Mouse (Mus musculus) embryonic facial prominence, embryonic 11.5 days (tissue): Measurements from ENCODE around the gene Fchsd2. TPM values are rescaled to one million over a fixed set of nuclear protein-coding genes. Genes with fewer than 3 reads are reported as not detected.

Source experiments
- ATAC-seq: fragments of 200-750 bp; cut with Nextera tagmentation; replicated peaks from 2 replicates; pipeline ENCODE4 v1.8.0; 2017; ENCODE audit warnings: low read depth; ENCODE audit not compliant: insufficient number of reproducible peaks, low FRiP score, low TSS enrichment
- DNase-seq: peaks from one replicate; pipeline ENCODE4 v3.0.0-alpha.2; 2015; ENCODE audit warnings: low spot score
- H3K27ac ChIP-seq: fragments of 300-500 bp; sonication (generic); replicated peaks from 2 replicates; pipeline ENCODE4 v1.5.1; 2014; ENCODE audit warnings: mild to moderate bottlenecking, low read depth, low read length, control low read depth
- H3K27me3 ChIP-seq: fragments of 300-500 bp; sonication (generic); 2 replicates; pipeline ENCODE4 v1.6.1; 2014; ENCODE audit warnings: mild to moderate bottlenecking, low read length, moderate library complexity, mixed read lengths; ENCODE audit not compliant: control insufficient read depth, insufficient read depth
- H3K36me3 ChIP-seq: fragments of 300-500 bp; sonication (generic); replicated peaks from 2 replicates; pipeline ENCODE4 v1.6.1; 2014; ENCODE audit warnings: low read depth, mild to moderate bottlenecking, low read length, moderate library complexity, mixed read lengths; ENCODE audit not compliant: control insufficient read depth, insufficient read depth
- H3K4me1 ChIP-seq: fragments of 300-500 bp; sonication (generic); 2 replicates; pipeline ENCODE4 v1.6.1; 2014; ENCODE audit warnings: low read length, mixed read lengths; ENCODE audit not compliant: control insufficient read depth, insufficient read depth
- H3K4me2 ChIP-seq: fragments of 300-500 bp; sonication (generic); 2 replicates; pipeline ENCODE4 v1.6.1; 2014; ENCODE audit warnings: low read depth, mild to moderate bottlenecking, control low read depth, low read length, moderate library complexity
- H3K4me3 ChIP-seq: fragments of 300-500 bp; sonication (generic); 2 replicates; pipeline ENCODE4 v1.5.1; 2014; ENCODE audit warnings: low read depth, low read length, control low read depth
- H3K9ac ChIP-seq: fragments of 300-500 bp; sonication (generic); replicated peaks from 2 replicates; pipeline ENCODE4 v1.6.1; 2014; ENCODE audit warnings: mild to moderate bottlenecking, control low read depth, low read length
- H3K9me3 ChIP-seq: fragments of 300-500 bp; sonication (generic); replicated peaks from 2 replicates; pipeline ENCODE4 v1.6.1; 2016; ENCODE audit warnings: mild to moderate bottlenecking, low read length, inconsistent platforms, mixed read lengths; ENCODE audit not compliant: control insufficient read depth
- WGBS: fragments of 180-500 bp; shearing (Covaris S2); extraction: QIAGEN DNeasy Blood & Tissue Kit; methylation state at CpG from one replicate; pipeline ENCODE4 v1.1.7; 2014; 5-methylcytosine and 5-hydroxymethylcytosine counted together
- polyA plus RNA-seq: library from polyadenylated mRNA; unstranded; fragments of >200 nt; fragmentation: Nextera tagmentation; extraction: Ambion mirVana; gene quantifications from 2 replicates; pipeline ENCODE4 v1.2.1, GENCODE M21; 2014

The Fchsd2 gene
- polyA plus RNA-seq, 1 experiment from 2014 or later = 23.9 TPM

GRCm38 (mm10) chr7:101326006-101326405 is 233.3 kb downstream of the Fchsd2 start:
- ATAC-seq = no peak
- H3K4me1 ChIP-seq = no peaks in the 10 kb centered on the region; the same call in 1 of the 2 replicates
- H3K9me3 ChIP-seq = no peaks in the 10 kb centered on the region
- no peak overlapping the region for H3K27ac ChIP-seq
- H3K4me2 ChIP-seq = no peak overlapping the region
- no peak for DNase-seq
- 88% methylated on average over 5 of the region's 5 CpGs for WGBS
- H3K4me3 ChIP-seq = no peak overlapping the region
- H3K36me3 ChIP-seq = no peaks in the 10 kb centered on the region
- no peak overlapping the region for H3K9ac ChIP-seq
- peaks cover 4% of the 10 kb centered on the region; the same call in 1 of the 2 replicates for H3K27me3 ChIP-seq

- Histone ChIP-seq H3K27me3 (no peaks in the 10 kb centered on the region), H3K4me3 (no peak overlapping the region), H3K4me2 (no peak overlapping the region), H3K27ac (no peak overlapping the region), H3K4me1 (no peaks in the 10 kb centered on the region), H3K36me3 (no peaks in the 10 kb centered on the region), H3K9me3 (no peaks in the 10 kb centered on the region), H3K9ac (no peak overlapping the region)
- ATAC-seq = no peak
- WGBS = 59% methylated on average over 5 of the region's 5 CpGs
- no peak for DNase-seq
These were observed 234.6 kb downstream of the Fchsd2 start for GRCm38 (mm10) chr7:101327263-101327662.

- 89% methylated on average over 2 of the region's 2 CpGs for WGBS
- ATAC-seq (no peak), DNase-seq (no peak)
- H3K36me3 ChIP-seq = no peaks in the 10 kb centered on the region
- no peak overlapping the region for H3K4me2 ChIP-seq
- H3K4me1 ChIP-seq = no peaks in the 10 kb centered on the region
- no peaks in the 10 kb centered on the region for H3K9me3 ChIP-seq
- H3K27ac ChIP-seq = no peak overlapping the region
- H3K4me3 ChIP-seq = no peak overlapping the region
- H3K27me3 ChIP-seq = no peaks in the 10 kb centered on the region
- H3K9ac ChIP-seq = no peak overlapping the region
These were observed 235.1 kb downstream of the Fchsd2 start for GRCm38 (mm10) chr7:101327786-101328185.

- Histone ChIP-seq H3K4me3 (no peak overlapping the region), H3K27ac (no peak overlapping the region), H3K9me3 (no peaks in the 10 kb centered on the region), H3K9ac (no peak overlapping the region), H3K27me3 (no peaks in the 10 kb centered on the region), H3K4me1 (no peaks in the 10 kb centered on the region), H3K4me2 (no peak overlapping the region), H3K36me3 (no peaks in the 10 kb centered on the region)
- no peak for DNase-seq
- WGBS = 67% methylated on average over 4 of the region's 4 CpGs
- no peak for ATAC-seq
These were observed 236.0 kb downstream of the Fchsd2 start for GRCm38 (mm10) chr7:101328621-101329158.

- H3K4me1 ChIP-seq = no peaks in the 10 kb centered on the region
- no peak overlapping the region for H3K27ac ChIP-seq
- ATAC-seq (no peak), DNase-seq (no peak)
- no peak overlapping the region for H3K4me3 ChIP-seq
- H3K9me3 ChIP-seq = no peaks in the 10 kb centered on the region
- no peak overlapping the region for H3K4me2 ChIP-seq
- H3K27me3 ChIP-seq = no peaks in the 10 kb centered on the region
- 72% methylated on average over 4 of the region's 4 CpGs for WGBS
- no peaks in the 10 kb centered on the region for H3K36me3 ChIP-seq
- no peak overlapping the region for H3K9ac ChIP-seq
These were observed 236.9 kb downstream of the Fchsd2 start for GRCm38 (mm10) chr7:101329606-101330005.

GRCm38 (mm10) chr7:101330074-101330840 is 237.6 kb downstream of the Fchsd2 start:
- WGBS = 65% methylated on average over 10 of the region's 10 CpGs
- Histone ChIP-seq H3K4me3 (no peak overlapping the region), H3K27ac (no peak overlapping the region), H3K4me2 (no peak overlapping the region), H3K27me3 (no peaks in the 10 kb centered on the region), H3K36me3 (no peaks in the 10 kb centered on the region), H3K4me1 (no peaks in the 10 kb centered on the region), H3K9me3 (no peaks in the 10 kb centered on the region), H3K9ac (no peak overlapping the region)
- ATAC-seq (0 out of 2 replicates have a peak, but pooled peaks have one; percentile 14), DNase-seq (no peak)

- Histone ChIP-seq H3K27me3 (no peaks in the 10 kb centered on the region), H3K4me2 (no peak overlapping the region), H3K9ac (no peak overlapping the region), H3K36me3 (no peaks in the 10 kb centered on the region), H3K27ac (no peak overlapping the region), H3K4me3 (no peak overlapping the region), H3K9me3 (no peaks in the 10 kb centered on the region), H3K4me1 (no peaks in the 10 kb centered on the region)
- DNase-seq (no peak), ATAC-seq (no peak)
- WGBS = 66% methylated on average over 4 of the region's 4 CpGs
These were observed 238.1 kb downstream of the Fchsd2 start for GRCm38 (mm10) chr7:101330841-101331173.

GRCm38 (mm10) chr7:101332045-101332831 is 239.6 kb downstream of the Fchsd2 start:
- WGBS = 84% methylated on average over 5 of the region's 5 CpGs
- Histone ChIP-seq H3K4me2 (no peak overlapping the region), H3K27ac (no peak overlapping the region), H3K4me3 (no peak overlapping the region), H3K4me1 (no peaks in the 10 kb centered on the region), H3K27me3 (no peaks in the 10 kb centered on the region), H3K36me3 (no peaks in the 10 kb centered on the region), H3K9ac (no peak overlapping the region), H3K9me3 (no peaks in the 10 kb centered on the region)
- DNase-seq = no peak
- ATAC-seq = 0 out of 2 replicates have a peak, but pooled peaks have one; percentile 25
